Mouse (Mus musculus) adrenal gland, postnatal 36 days (tissue): ENCODE data around the gene Mfsd4a. TPM values are rescaled to one million over a fixed set of nuclear protein-coding genes. Genes with fewer than 3 reads are reported as not detected.

Experiments
- DNase-seq, 2 experiments: peaks; one replicate each; pipeline ENCODE4 v3.0.0; 2021; ENCODE audit warnings: mixed read lengths in 1 of 2
- total RNA-seq, 2 experiments: library from RNA; stranded (reverse); gene quantifications; 2 replicates each; pipeline ENCODE4 v1.2.3; 2021

Mfsd4a gene
- total RNA-seq, 2 experiments from 2014 or later, result 10.1 to 30.4 TPM

- no peak for DNase-seq
These were observed 51.2 kb downstream of the Mfsd4a start for GRCm38 (mm10) chr1:132016691-132017090.

- DNase-seq, result no peak
These were observed 53.1 kb downstream of the Mfsd4a start for GRCm38 (mm10) chr1:132014800-132015199.

- no peak for DNase-seq
These were observed 55.0 kb downstream of the Mfsd4a start for GRCm38 (mm10) chr1:132012861-132013260.

- no peak for DNase-seq
These were observed 56.1 kb downstream of the Mfsd4a start for GRCm38 (mm10) chr1:132011785-132012184.

GRCm38 (mm10) chr1:132010632-132011501 lies 57.0 kb downstream of the Mfsd4a start:
- no peak for DNase-seq

- no peak for DNase-seq
These were observed 58.8 kb downstream of the Mfsd4a start for GRCm38 (mm10) chr1:132008881-132009644.

GRCm38 (mm10) chr1:132007828-132008827 lies 59.7 kb downstream of the Mfsd4a start:
- DNase-seq, result peak; percentile 92 to 95

GRCm38 (mm10) chr1:132007282-132007815 lies 60.5 kb downstream of the Mfsd4a start, which contains the start of gene Elk4:
Gene Elk4, plus strand, starts transcription at chr1:132007607.
- peak; percentile 95 to 98 for DNase-seq

- DNase-seq, result no peak
These were observed 61.1 kb downstream of the Mfsd4a start for GRCm38 (mm10) chr1:132006721-132007120.

GRCm38 (mm10) chr1:132006046-132006445 lies 61.8 kb downstream of the Mfsd4a start:
- DNase-seq, result peak; percentile 36 to 42

- no peak for DNase-seq
These were observed 62.4 kb downstream of the Mfsd4a start for GRCm38 (mm10) chr1:132005466-132005865.

- DNase-seq, result no peak
These were observed 63.2 kb downstream of the Mfsd4a start for GRCm38 (mm10) chr1:132004574-132005180.

GRCm38 (mm10) chr1:132003817-132004216 lies 64.0 kb downstream of the Mfsd4a start:
- peak in 1 of 2 experiments; percentile 26 for DNase-seq

GRCm38 (mm10) chr1:132003111-132003510 lies 64.8 kb downstream of the Mfsd4a start:
- no peak for DNase-seq

- DNase-seq, result no peak
These were observed 66.0 kb downstream of the Mfsd4a start for GRCm38 (mm10) chr1:132001880-132002330.

GRCm38 (mm10) chr1:132000506-132000905 lies 67.4 kb downstream of the Mfsd4a start:
- DNase-seq, result no peak

- DNase-seq, result peak; percentile 69 to 72
These were observed 72.8 kb downstream of the Mfsd4a start for GRCm38 (mm10) chr1:131995062-131995461.

- DNase-seq, result peak; percentile 87 to 88
These were observed 74.5 kb downstream of the Mfsd4a start for GRCm38 (mm10) chr1:131993169-131994040.

GRCm38 (mm10) chr1:131992561-131993001 lies 75.3 kb downstream of the Mfsd4a start:
- DNase-seq, result peak; percentile 55 to 64
